Mouse (Mus musculus): ENCODE data around the gene C730034F03Rik.

The C730034F03Rik gene

DNA sequence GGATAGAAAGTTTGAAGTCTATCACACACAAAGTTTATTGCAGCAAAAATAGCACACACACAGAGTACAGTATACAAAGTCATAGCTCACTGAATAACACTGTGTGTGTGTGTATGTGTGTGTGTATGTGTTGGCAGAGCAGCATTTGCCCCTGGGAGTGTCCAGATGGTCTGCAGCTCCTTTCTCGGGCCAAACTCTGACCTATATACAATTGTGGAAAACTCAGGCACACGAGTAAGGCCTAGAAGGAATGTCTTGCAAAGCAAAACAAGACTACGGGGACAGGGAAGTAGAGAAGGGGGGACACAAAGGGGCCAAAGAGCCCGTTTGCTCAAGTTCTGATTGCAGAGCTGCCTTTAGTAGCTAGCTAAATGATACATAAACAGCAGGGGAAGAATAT is 3.6 kb downstream of the C730034F03Rik start:
- DNase-seq = peak; percentile 60 to 67

- DNase-seq = no peak
Measured at GRCm38 (mm10) chr15:89434136-89434535, 4.7 kb downstream of the C730034F03Rik start.

DNA sequence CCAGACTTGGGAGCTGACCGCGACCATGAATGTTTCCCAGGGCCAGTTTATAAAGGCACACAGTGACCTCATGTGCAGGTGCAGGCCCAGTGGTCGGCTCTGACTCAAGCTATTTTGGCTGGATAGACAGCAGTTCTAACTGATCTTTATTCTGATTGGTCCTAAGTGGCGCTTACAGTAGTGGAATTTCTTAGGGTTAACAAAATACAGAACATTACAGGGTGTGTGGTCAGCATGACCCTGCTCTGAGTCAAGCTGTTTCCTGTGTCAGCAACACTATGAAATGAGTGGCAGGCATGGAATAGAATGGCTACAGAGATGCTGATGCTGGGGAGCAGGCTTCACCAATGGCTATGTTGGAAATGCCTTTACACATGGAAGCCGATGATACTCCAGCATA is 6.5 kb downstream of the C730034F03Rik start:
- no peak for DNase-seq

DNA sequence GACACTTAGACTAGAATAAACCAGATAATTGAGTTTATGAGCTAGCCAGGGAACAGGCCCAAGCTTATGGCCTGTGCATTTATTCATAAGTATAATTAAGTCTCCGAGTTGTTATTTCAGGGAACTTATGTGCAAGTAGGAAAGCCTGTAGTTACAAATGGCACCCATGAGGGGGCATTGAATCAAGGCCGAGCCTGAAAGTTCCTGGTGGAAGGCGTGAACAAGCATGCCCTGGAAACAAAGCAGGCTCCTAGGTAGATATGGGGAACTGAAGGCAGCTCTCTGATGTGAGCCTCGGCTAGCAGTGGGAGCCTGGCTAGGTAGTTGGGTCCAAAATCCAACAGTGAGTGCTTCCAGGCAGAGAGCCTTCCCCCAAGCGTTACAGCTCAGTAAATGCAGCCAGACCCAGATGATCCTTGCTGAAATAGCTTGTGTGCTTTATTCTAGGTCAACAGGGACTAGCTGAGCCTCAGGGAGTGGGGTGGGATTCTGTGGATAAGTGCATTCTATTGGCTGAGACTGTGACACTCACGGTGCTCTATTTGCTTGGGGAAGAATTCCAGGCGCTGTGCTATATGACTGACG is 13.2 kb downstream of the C730034F03Rik start:
- DNase-seq = no peak

- DNase-seq = no peak
Measured at GRCm38 (mm10) chr15:89452906-89453864, 23.8 kb downstream of the C730034F03Rik start.

- peak; percentile 79 to 82 for DNase-seq
Measured at GRCm38 (mm10) chr15:89453865-89454478, 24.6 kb downstream of the C730034F03Rik start, which contains the start of gene Mapk8ip2. Gene Mapk8ip2 (plus strand): TSS chr15:89453913.

DNA sequence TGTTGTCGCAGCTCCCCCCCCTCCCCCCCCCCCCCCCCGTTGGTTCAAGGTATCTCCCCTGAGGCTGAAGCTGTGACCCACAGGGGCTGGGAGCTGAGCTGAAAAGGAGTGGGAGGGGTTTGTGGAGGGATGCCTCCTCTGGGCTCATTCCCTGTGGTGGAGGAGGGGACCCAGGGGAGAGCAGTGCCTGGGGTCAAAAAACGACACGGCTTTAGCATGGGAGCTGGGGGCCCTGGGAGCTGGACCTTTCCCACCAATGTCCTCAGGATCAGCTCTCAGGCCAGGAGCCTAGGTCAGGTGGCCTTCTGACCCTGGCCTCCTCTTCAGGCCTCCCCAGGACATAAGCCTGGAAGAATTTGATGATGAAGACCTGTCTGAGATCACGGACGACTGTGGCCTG is 25.5 kb downstream of the C730034F03Rik start:
- no peak for DNase-seq

- no peak for DNase-seq
Measured at GRCm38 (mm10) chr15:89455642-89456041, 26.3 kb downstream of the C730034F03Rik start.

- no peak for DNase-seq
Measured at GRCm38 (mm10) chr15:89458942-89459341, 29.6 kb downstream of the C730034F03Rik start.

DNA sequence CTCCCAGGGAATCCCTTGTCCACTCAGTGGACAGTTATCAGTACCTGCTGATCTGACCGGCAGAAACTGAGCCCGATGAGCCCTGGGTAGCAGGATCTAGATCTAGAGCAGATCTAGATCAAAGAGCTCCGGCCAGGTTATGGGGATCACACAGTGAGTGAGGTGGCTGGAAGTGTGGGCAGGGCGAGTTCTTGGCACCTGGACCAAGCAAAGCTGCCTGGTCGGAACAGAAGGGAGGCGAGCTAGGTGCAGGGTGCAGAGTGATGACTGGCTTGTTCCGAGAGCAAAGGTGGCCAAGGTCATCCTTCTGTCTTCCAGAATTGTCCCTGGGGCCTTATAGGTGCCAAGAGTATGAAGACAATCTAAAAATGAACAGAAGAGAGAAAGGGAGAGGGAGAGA is 30.4 kb downstream of the C730034F03Rik start:
- no peak for DNase-seq

GRCm38 (mm10) chr15:89460298-89460697 is 30.9 kb downstream of the C730034F03Rik start:
- DNase-seq = peak in 1 of 2 experiments; percentile 56

GRCm38 (mm10) chr15:89461321-89461720 is 31.9 kb downstream of the C730034F03Rik start:
- DNase-seq = no peak

DNA sequence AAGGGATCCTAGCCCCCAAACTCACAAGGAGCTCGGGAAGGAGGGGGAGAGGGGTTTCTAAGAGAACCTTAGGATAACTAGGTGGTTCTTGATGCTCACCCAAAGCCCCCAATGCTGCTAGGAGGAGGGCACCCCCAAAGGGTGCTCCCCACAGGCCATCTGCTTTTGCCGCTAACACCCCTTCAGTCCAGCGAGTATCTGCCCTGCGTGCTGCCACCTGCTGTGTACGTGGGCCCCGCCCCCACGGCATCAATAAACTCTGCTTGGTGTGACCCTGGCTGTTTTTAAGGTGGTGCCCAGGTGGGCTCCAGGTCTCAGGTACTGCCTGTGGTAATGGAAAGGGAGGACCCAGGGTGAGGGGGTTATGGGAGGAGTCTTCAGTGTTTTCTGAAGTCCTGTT is 32.8 kb downstream of the C730034F03Rik start:
- no peak for DNase-seq

GRCm38 (mm10) chr15:89463334-89464235 is 34.2 kb downstream of the C730034F03Rik start:
- DNase-seq = no peak

DNA sequence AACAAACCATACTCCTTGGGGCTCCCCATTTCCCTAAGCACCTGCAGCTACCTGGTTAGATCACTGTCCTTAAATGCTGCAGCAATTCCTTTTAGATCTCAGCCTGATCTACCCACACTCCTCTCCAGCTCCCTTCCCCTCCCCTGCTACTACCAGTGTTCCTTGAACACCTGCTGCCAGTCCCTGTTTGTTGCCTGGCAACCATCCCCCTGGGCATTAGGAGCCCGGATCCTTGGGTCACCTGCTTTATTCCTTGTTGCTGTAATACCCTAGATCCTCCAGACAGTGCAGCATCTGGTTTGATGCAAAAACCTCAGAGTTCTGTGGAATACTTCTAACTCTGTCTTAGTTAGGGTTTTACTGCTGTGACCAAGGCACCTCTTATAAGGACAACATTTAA is 35.7 kb downstream of the C730034F03Rik start:
- no peak for DNase-seq

- DNase-seq = peak in 1 of 2 experiments; percentile 46
Measured at GRCm38 (mm10) chr15:89468577-89468976, 39.2 kb downstream of the C730034F03Rik start.

DNA sequence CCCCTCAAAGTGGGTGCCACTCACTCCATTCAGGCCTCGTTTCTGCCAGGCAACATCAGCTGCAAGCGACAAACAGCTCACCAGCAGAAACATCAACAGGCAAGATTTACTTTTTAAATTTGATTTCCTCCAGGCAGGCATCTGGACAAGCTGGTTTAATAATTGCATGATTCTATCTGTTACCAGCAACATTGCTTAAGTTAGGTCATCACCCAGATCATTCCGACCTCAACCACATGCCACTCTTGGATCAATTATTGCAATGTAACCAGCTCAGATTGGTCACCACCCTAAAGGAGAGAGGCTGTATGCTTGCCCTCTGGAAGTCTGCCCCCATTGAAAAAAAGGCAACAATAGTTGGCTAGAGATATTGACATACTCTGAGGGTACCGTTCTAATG is 42.1 kb downstream of the C730034F03Rik start:
- DNase-seq = no peak

DNA sequence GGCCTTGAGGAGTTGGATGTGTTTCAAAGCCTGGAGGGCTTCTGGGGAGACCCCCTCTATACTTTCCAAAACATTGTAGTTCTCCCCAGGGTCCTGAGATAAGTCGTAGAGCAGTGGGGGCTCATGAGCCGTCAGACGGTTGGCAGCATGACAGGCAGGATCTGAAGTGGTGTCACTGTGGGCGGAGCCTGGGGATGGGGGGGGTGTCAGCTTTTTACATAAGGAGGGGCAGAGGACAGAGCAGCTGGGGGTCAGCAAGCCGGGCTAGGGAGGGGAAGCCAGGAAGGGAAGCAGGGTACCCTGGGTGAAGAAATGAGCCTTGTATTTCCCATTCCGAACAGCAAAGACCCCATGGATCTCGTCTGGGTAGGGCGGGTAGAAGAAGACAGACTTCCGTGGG is 44.0 kb downstream of the C730034F03Rik start:
- DNase-seq = no peak

GRCm38 (mm10) chr15:89473921-89474320 is 44.5 kb downstream of the C730034F03Rik start:
- DNase-seq = no peak

- DNase-seq = no peak
Measured at GRCm38 (mm10) chr15:89474596-89475292, 45.4 kb downstream of the C730034F03Rik start.

- no peak for DNase-seq
Measured at GRCm38 (mm10) chr15:89475293-89475600, 45.9 kb downstream of the C730034F03Rik start.

All from cerebellum, postnatal 36 days (tissue).